Mouse (Mus musculus): ENCODE data around the gene Frmd4a. TPM values are rescaled to one million over a fixed set of nuclear protein-coding genes. Genes with fewer than 3 reads are reported as not detected.

Gene Frmd4a
- polyA plus RNA-seq, 1 experiment from 2014 or later = 33.0 TPM

- H3K4me1 ChIP-seq = peaks cover 51% of the 10 kb centered on the region
- no peak overlapping the region for H3K27ac ChIP-seq
- H3K9me3 ChIP-seq = no peaks in the 10 kb centered on the region
- DNase-seq (ENCODE audit: extremely low spot score, low spot score) = no peak
- peaks cover 56% of the 10 kb centered on the region for H3K36me3 ChIP-seq (replicated peaks)
- 87% methylated on average over 8 of the region's 8 CpGs for WGBS
- no peak overlapping the region for H3K4me3 ChIP-seq
- no peaks in the 10 kb centered on the region for H3K27me3 ChIP-seq (ENCODE audit: poor library complexity, severe bottlenecking)
Observed at GRCm38 (mm10) chr2:4435051-4435450, 417.5 kb downstream of the Frmd4a start.

DNA sequence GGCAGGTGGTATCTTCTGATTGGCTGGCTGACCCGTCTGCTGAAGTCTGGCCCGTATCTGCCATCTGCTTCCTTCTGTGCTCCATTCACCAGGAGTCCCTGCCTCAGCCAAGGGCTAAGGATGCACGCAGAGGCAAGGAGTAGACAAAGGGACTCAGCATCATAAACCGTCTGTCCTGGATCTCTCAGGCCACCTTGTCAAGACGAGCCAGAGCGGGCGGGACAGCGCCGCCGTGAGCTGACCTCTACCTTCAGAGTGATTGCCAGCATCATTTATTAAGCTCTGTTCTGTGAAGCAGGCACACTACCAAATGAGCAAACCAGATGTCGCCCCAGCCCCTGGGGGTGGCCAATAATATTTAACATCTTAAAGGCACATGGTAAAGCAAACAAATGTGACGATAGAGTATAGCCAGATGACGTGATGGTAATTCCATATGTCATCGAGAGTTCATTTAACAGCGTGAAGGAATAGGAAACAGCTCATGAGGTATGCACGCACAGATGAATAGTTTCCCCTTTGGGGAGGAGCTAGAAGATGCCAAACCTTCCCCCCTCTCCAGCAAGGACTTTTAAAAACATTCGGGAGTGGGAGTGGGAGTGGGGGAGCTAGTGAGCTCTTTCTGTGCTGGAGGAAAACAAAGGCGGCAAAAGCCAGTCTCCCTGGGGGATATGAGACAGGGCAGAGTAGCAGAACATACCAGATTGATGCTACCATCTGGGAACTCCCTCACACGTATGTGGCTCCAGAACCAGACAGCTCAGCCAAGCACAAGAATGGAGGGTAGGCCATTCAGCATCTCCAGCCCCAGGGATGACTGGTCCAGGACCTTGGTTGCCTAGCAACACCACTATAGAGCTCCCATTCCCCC lies 419.1 kb downstream of the Frmd4a start:
- Histone ChIP-seq H3K4me3 (no peak overlapping the region), H3K9me3 (no peaks in the 10 kb centered on the region), H3K36me3 (replicated peaks) (peaks cover 51% of the 10 kb centered on the region), H3K4me1 (peaks cover 56% of the 10 kb centered on the region), H3K27me3 (ENCODE audit: poor library complexity, severe bottlenecking) (no peaks in the 10 kb centered on the region), H3K27ac (peak overlapping the region; percentile 56; the same call in 1 of the 2 replicates)
- WGBS = 89% methylated on average over 19 of the region's 19 CpGs
- DNase-seq (ENCODE audit: extremely low spot score, low spot score) = no peak

- DNase-seq (ENCODE audit: extremely low spot score, low spot score) = no peak
- 73% methylated on average over 7 of the region's 7 CpGs for WGBS
- Histone ChIP-seq H3K4me3 (no peak overlapping the region), H3K27ac (no peak overlapping the region), H3K9me3 (no peaks in the 10 kb centered on the region), H3K27me3 (ENCODE audit: poor library complexity, severe bottlenecking) (no peaks in the 10 kb centered on the region), H3K4me1 (peaks cover 40% of the 10 kb centered on the region), H3K36me3 (replicated peaks) (peaks cover 41% of the 10 kb centered on the region)
Observed at GRCm38 (mm10) chr2:4438739-4439138, 421.2 kb downstream of the Frmd4a start.

- DNase-seq (ENCODE audit: extremely low spot score, low spot score) = no peak
- 89% methylated on average over 4 of the region's 4 CpGs for WGBS
- Histone ChIP-seq H3K27ac (no peak overlapping the region), H3K4me1 (peaks cover 35% of the 10 kb centered on the region), H3K4me3 (no peak overlapping the region), H3K27me3 (ENCODE audit: poor library complexity, severe bottlenecking) (no peaks in the 10 kb centered on the region), H3K36me3 (replicated peaks) (peaks cover 35% of the 10 kb centered on the region), H3K9me3 (no peaks in the 10 kb centered on the region)
Observed at GRCm38 (mm10) chr2:4439909-4440308, 422.4 kb downstream of the Frmd4a start.

- peaks cover 20% of the 10 kb centered on the region for H3K36me3 ChIP-seq (replicated peaks)
- no peak overlapping the region for H3K27ac ChIP-seq
- H3K9me3 ChIP-seq = no peaks in the 10 kb centered on the region
- no peaks in the 10 kb centered on the region for H3K27me3 ChIP-seq (ENCODE audit: poor library complexity, severe bottlenecking)
- no peak overlapping the region for H3K4me3 ChIP-seq
- H3K4me1 ChIP-seq = peaks cover 26% of the 10 kb centered on the region
- no peak for DNase-seq (ENCODE audit: extremely low spot score, low spot score)
- 96% methylated on average over 4 of the region's 4 CpGs for WGBS
Observed at GRCm38 (mm10) chr2:4441840-4442239, 424.3 kb downstream of the Frmd4a start.

- H3K27me3 ChIP-seq (ENCODE audit: poor library complexity, severe bottlenecking) = no peaks in the 10 kb centered on the region
- DNase-seq (ENCODE audit: extremely low spot score, low spot score) = no peak
- WGBS = 91% methylated on average over 3 of the region's 3 CpGs
Observed at GRCm38 (mm10) chr2:4444740-4445139, 427.2 kb downstream of the Frmd4a start.

GRCm38 (mm10) chr2:4445629-4446400 lies 428.3 kb downstream of the Frmd4a start:
- no peaks in the 10 kb centered on the region for H3K27me3 ChIP-seq (ENCODE audit: poor library complexity, severe bottlenecking)
- H3K27ac ChIP-seq = no peak overlapping the region
- 89% methylated on average over 10 of the region's 10 CpGs for WGBS
- no peak overlapping the region for H3K4me3 ChIP-seq
- H3K9me3 ChIP-seq = no peaks in the 10 kb centered on the region
- peaks cover 2% of the 10 kb centered on the region for H3K4me1 ChIP-seq
- peaks cover 9% of the 10 kb centered on the region for H3K36me3 ChIP-seq (replicated peaks)
- DNase-seq (ENCODE audit: extremely low spot score, low spot score) = no peak

More at GRCm38 (mm10) chr2:4444740-4445139, 427.2 kb downstream of the Frmd4a start:
- peaks cover 4% of the 10 kb centered on the region for H3K4me1 ChIP-seq
- H3K4me3 ChIP-seq = no peak overlapping the region
- no peak overlapping the region for H3K27ac ChIP-seq
- H3K36me3 ChIP-seq (replicated peaks) = peaks cover 9% of the 10 kb centered on the region
- H3K9me3 ChIP-seq = no peaks in the 10 kb centered on the region

DNA sequence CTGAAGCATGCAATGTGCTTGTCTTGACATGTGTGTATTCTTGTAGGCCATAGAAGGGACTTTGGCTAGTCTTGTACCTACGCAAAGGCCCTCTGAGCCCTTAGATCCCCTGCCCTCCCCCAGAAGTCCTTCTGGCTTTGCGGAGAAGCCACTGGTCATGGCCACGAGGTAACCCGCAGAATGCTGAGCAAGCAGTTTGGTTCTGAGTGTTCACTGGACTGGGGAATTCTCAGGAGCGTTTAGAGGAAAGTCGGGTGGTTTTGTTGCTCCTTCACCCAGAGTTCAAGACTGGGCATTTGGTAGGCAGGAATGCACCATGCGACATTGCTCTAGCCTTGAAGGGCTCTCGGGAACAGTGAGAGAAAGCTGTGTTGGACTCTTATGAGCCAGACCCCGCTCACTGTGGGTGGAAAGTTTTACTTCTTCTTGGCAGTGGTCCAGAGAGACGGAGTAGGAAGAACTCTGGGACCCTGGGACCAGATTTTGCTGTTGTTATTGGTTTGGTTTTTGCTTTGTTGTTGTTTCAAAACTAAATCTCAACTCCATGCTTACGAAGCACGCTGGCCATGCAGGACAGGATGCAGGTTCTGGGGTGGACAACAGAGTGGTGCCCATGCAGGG lies 432.5 kb downstream of the Frmd4a start:
- Histone ChIP-seq H3K4me3 (no peak overlapping the region), H3K9me3 (no peaks in the 10 kb centered on the region), H3K4me1 (peaks cover 30% of the 10 kb centered on the region), H3K27ac (no peak overlapping the region), H3K27me3 (ENCODE audit: poor library complexity, severe bottlenecking) (0 out of 2 replicates have a peak, but pooled peaks cover 7% of the 10 kb centered on the region), H3K36me3 (replicated peaks) (peaks cover 13% of the 10 kb centered on the region)
- 90% methylated on average over 12 of the region's 12 CpGs for WGBS
- no peak for DNase-seq (ENCODE audit: extremely low spot score, low spot score)

- Histone ChIP-seq H3K27ac (peak overlapping the region; percentile 49), H3K36me3 (replicated peaks) (peaks cover 10% of the 10 kb centered on the region; the same call in 1 of the 2 replicates), H3K27me3 (ENCODE audit: poor library complexity, severe bottlenecking) (0 out of 2 replicates have a peak, but pooled peaks cover 7% of the 10 kb centered on the region), H3K9me3 (no peaks in the 10 kb centered on the region), H3K4me3 (no peak overlapping the region), H3K4me1 (peaks cover 37% of the 10 kb centered on the region)
- 61% methylated on average over 12 of the region's 12 CpGs for WGBS
- DNase-seq (ENCODE audit: extremely low spot score, low spot score) = peak; percentile 26
Observed at GRCm38 (mm10) chr2:4452590-4453400, 435.3 kb downstream of the Frmd4a start.

DNA sequence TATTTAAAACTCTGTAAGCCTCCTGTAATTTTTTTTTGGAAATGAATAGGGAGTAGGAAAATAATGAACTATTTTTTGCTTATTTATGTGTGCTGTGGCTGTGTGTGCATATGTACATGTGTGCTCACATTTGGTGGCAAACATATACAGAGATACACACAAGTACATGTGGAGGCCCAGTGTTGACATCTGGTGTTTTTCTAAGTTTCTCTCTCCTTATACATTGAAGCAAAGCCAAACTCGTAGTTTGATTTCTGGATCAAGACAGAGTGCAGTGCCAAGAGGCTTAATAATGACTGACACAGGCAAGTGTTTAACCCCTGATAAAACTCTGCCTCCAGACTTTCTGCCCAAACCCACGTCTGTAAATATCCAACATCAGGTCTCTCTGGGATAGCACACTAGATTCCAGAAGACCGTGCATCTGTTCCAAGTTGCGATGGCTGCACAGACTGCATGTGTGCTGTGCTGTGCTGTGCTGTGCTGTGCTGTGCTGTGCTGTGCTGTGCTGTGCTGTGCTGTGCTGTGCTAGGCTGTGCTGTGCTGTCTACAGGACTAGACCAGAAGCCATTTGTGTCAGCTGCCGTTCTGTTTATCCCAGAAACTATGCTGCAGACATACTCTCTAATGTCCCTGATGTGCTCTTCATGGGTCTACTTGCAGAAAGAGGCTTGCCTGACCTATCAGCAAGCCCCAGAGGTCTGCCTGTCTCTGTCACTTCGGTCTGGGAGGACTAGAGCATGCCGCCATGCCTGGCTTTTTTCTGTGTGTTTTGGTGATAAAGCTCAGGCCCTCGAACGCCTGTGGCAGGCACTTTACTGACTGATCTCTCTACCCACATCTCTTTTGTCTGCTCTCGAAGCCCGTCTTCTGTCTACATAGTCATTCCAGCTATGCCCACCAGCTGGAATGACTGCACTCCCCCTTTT lies 437.8 kb downstream of the Frmd4a start:
- Histone ChIP-seq H3K4me3 (no peak overlapping the region), H3K4me1 (peaks cover 62% of the 10 kb centered on the region), H3K27ac (no peak overlapping the region), H3K27me3 (ENCODE audit: poor library complexity, severe bottlenecking) (0 out of 2 replicates have a peak, but pooled peaks cover 7% of the 10 kb centered on the region), H3K9me3 (no peaks in the 10 kb centered on the region), H3K36me3 (replicated peaks) (peaks cover 10% of the 10 kb centered on the region; the same call in 1 of the 2 replicates)
- no peak for DNase-seq (ENCODE audit: extremely low spot score, low spot score)
- 86% methylated on average over 11 of the region's 11 CpGs for WGBS

DNA sequence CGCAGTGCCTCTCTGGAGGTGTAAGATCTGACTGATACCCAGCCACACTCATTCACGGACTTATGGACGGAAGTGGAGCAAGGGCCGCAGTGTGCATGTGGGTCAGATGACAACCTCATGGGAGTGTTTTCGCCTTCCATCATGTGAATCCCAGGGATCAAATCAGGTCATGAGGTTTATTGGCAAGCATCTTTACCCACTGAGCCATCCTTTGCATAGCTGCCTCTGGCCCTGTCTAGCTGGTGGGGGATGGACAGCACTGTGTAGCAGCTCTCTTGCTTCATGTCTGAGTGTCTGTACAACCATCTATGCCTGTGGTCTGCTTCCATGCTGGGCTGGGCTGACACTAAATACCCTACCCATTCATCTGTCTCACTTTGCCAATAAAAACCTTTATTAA lies 443.4 kb downstream of the Frmd4a start:
- H3K9me3 ChIP-seq = no peaks in the 10 kb centered on the region
- peaks cover 56% of the 10 kb centered on the region for H3K4me1 ChIP-seq
- DNase-seq (ENCODE audit: extremely low spot score, low spot score) = no peak
- WGBS = 60% methylated on average over 5 of the region's 5 CpGs
- no peaks in the 10 kb centered on the region; the same call in 1 of the 2 replicates for H3K36me3 ChIP-seq (replicated peaks)
- H3K27me3 ChIP-seq (ENCODE audit: poor library complexity, severe bottlenecking) = no peaks in the 10 kb centered on the region
- H3K27ac ChIP-seq = peak overlapping the region; percentile 80
- H3K4me3 ChIP-seq = no peak overlapping the region

Measured in forebrain, embryonic 10.5 days (tissue).